ENCODE assay signal across 8 mouse cellular contexts in genomic region chr12:80116206-80117112, GRCm38 (mm10). TPM values are rescaled to one million over a fixed set of nuclear protein-coding genes. Genes with fewer than 3 reads are reported as not detected.
A peak's percentile ranks its signal among the peaks of the same experiment; 100 is the strongest.
DNase-seq lines count a peak whose midpoint lies in the region; ATAC-seq and TF ChIP-seq lines count a peak whose summit lies in the region.

No protein-coding gene starts in this region.

- H3K4me3 ChIP-seq in intestine, postnatal 0 days (ENCODE audit: low read depth, low read length): peak overlapping the region; percentile 91
- H3K4me3 ChIP-seq in neural tube, embryonic 15.5 days (replicated peaks): peak overlapping the region; percentile 68

- no peak for ATAC-seq in intestine, postnatal 0 days
- peak; percentile 12; the same call in 1 of the 2 replicates for ATAC-seq in neural tube, embryonic 15.5 days (ENCODE audit: low FRiP score)

- peaks cover 5% of the 10 kb centered on the region; the same call in 1 of the 2 replicates for H3K4me1 ChIP-seq in intestine, postnatal 0 days (replicated peaks; ENCODE audit: control insufficient read depth, insufficient read depth, low read length)
- H3K4me1 ChIP-seq in neural tube, embryonic 15.5 days: peaks cover 34% of the 10 kb centered on the region

- WGBS in intestine, postnatal 0 days: 41% methylated on average over 18 of the region's 18 CpGs
- 34% methylated on average over 18 of the region's 18 CpGs for WGBS in neural tube, embryonic 15.5 days

- TF ChIP-seq CTCF in intestine, postnatal 0 days (IDR thresholded peaks at IDR 0.05; ENCODE audit: low read depth): no peak

- peak overlapping the region; percentile 85 for H3K9ac ChIP-seq in intestine, postnatal 0 days (ENCODE audit: low read depth, low read length)
- H3K9ac ChIP-seq in neural tube, embryonic 15.5 days (replicated peaks): peak overlapping the region; percentile 54

- no peaks in the 10 kb centered on the region for H3K9me3 ChIP-seq in intestine, postnatal 0 days (ENCODE audit: control insufficient read depth)
- H3K9me3 ChIP-seq in neural tube, embryonic 15.5 days (replicated peaks): no peaks in the 10 kb centered on the region

- H3K4me2 ChIP-seq in intestine, postnatal 0 days (replicated peaks; ENCODE audit: low read depth): peak overlapping the region; percentile 90
- H3K4me2 ChIP-seq in neural tube, embryonic 15.5 days: peak overlapping the region; percentile 95

- no peaks in the 10 kb centered on the region for H3K27me3 ChIP-seq in intestine, postnatal 0 days (replicated peaks; ENCODE audit: control insufficient read depth, insufficient read depth, low read length)
- peaks cover 7% of the 10 kb centered on the region for H3K27me3 ChIP-seq in neural tube, embryonic 15.5 days (replicated peaks)

- H3K27ac ChIP-seq in intestine, postnatal 0 days (ENCODE audit: low read depth, low read length): peak overlapping the region; percentile 98
- H3K27ac ChIP-seq in neural tube, embryonic 15.5 days (replicated peaks): peak overlapping the region; percentile 86

- peak; percentile 24 for DNase-seq in adrenal gland, postnatal 10 days
- no peak for DNase-seq in adrenal gland, postnatal 4 days (ENCODE audit: low spot score in 2 of 2)
- peak; percentile 28 for DNase-seq in thymus, postnatal 4 days
- DNase-seq in thymus, postnatal 36 days: no peak
- no peak for DNase-seq in layer of hippocampus, adult 9-10 months (ENCODE audit: low spot score)
- no peak for DNase-seq in left cerebral cortex, adult 18-20 months (ENCODE audit: low spot score in 2 of 2)

- H3K36me3 ChIP-seq in intestine, postnatal 0 days (ENCODE audit: control insufficient read depth, insufficient read depth): peaks cover 10% of the 10 kb centered on the region
- H3K36me3 ChIP-seq in neural tube, embryonic 15.5 days: peaks cover 4% of the 10 kb centered on the region; the same call in 1 of the 2 replicates

RNA-seq across cellular contexts. Expression of gene Zfp36l1, which starts 3.6 kb away (rescaled TPM):
- 100 to 1,000 TPM; 190 to 228 TPM for total RNA-seq in adrenal gland, postnatal 10 days (2021)
- total RNA-seq in adrenal gland, postnatal 4 days (2021): 100 to 1,000 TPM; 264 to 275 TPM
- 77.9 and 80.7 TPM in 2 replicates for polyA plus RNA-seq in intestine, postnatal 0 days (2015; fragmentation: Nextera tagmentation; extraction: Ambion mirVana)
- polyA plus RNA-seq in neural tube, embryonic 15.5 days (2015; fragmentation: Nextera tagmentation; extraction: Ambion mirVana): 33.6 and 54.3 TPM in 2 replicates
- 10 to 100 TPM; 43.0 to 53.8 TPM for total RNA-seq in left cerebral cortex, adult 18-20 months (2021)

Comparison
In these comparisons a context has a peak if more than half of its experiments do, and no peak if none do; other contexts are left out.
1. DNase-seq: peak in adrenal gland, postnatal 10 days (single experiment) and thymus, postnatal 4 days (single experiment); none in adrenal gland, postnatal 4 days (0 of 2), thymus, postnatal 36 days (0 of 2), layer of hippocampus, adult 9-10 months (single experiment) and left cerebral cortex, adult 18-20 months (0 of 2).